Mouse (Mus musculus): ENCODE results near the gene Zbtb9.

DNA sequence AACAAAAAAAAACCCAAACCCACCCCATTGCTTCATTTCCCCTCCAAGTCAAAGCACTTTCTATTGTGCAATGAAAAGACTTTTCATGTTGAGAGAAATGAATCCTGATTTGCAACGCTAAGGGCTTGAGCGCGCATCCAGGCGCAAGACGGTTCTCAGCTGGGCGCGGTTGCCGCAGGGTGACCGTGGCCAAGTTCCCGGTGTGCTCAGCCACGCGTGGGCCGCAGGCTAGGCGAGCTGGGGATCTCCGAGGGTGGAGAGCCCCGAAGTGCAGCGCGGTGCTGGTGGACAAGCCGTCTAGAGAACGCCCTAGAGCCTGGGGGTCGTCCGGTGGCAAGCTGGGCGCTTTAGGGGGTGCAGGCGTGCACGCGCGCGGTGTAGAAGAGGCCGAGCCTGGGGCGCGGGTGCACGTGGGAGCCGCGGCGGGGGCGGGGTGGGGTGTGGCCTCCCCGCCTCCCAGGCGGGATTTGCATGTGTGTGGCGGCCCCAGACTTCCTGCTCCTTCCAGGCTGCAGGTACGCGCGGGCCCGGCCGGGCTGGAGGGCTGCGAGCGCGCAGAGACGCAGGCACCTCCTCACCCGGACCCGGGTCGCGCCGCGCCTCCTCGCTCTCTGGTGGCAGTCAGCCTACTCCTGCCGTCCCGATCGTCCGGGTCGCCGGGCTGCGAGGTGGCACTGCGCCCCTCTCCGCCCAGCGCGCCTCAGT lies 84.0 kb downstream of the Zbtb9 start, which contains the start of gene Itpr3:
- TF ChIP-seq CTCF (IDR thresholded peaks at IDR 0.05; ENCODE audit: insufficient read depth, low read length) (no peak), POLR2A (IDR thresholded peaks at IDR 0.05; ENCODE audit: borderline replicate concordance, extremely low read depth, low read depth, low read length) (peak; percentile 40; the same call in 1 of the 2 replicates)
